Mouse (Mus musculus) limb, embryonic 10.5 days (tissue): Measurements from ENCODE around the gene Zfyve21. TPM values are rescaled to one million over a fixed set of nuclear protein-coding genes. Genes with fewer than 3 reads are reported as not detected.

Experiments
- DNase-seq: peaks from one replicate; pipeline ENCODE4 v3.0.0-alpha.2; 2017; ENCODE audit warnings: low spot score
- H3K27ac ChIP-seq: fragments of 300-500 bp; sonication (generic); 2 replicates; pipeline ENCODE4 v1.5.1; 2016; ENCODE audit warnings: mild to moderate bottlenecking
- H3K27me3 ChIP-seq: fragments of 300-500 bp; sonication (generic); 2 replicates; pipeline ENCODE4 v1.6.1; 2016; ENCODE audit warnings: low read depth, mild to moderate bottlenecking; ENCODE audit not compliant: poor library complexity, severe bottlenecking
- H3K36me3 ChIP-seq: fragments of 300-500 bp; sonication (generic); 2 replicates; pipeline ENCODE4 v1.6.1; 2016; ENCODE audit warnings: mild to moderate bottlenecking, moderate library complexity
- H3K4me1 ChIP-seq: fragments of 300-500 bp; sonication (generic); 2 replicates; pipeline ENCODE4 v1.6.1; 2016
- H3K4me3 ChIP-seq: fragments of 300-500 bp; sonication (generic); 2 replicates; pipeline ENCODE4 v1.5.1; 2016; ENCODE audit warnings: mild to moderate bottlenecking, moderate library complexity
- H3K9me3 ChIP-seq: fragments of 300-500 bp; sonication (generic); replicated peaks from 2 replicates; pipeline ENCODE4 v1.6.1; 2016; ENCODE audit warnings: mild to moderate bottlenecking
- WGBS: fragments of 180-500 bp; shearing (Covaris S2); methylation state at CpG from one replicate; pipeline ENCODE4 v1.1.7; 2016; 5-methylcytosine and 5-hydroxymethylcytosine counted together
- polyA plus RNA-seq: library from polyadenylated mRNA; unstranded; fragments of >200 nt; fragmentation: Nextera tagmentation; extraction: Ambion mirVana; gene quantifications from 2 replicates; pipeline ENCODE4 v1.2.1, GENCODE M21; 2016

Gene Zfyve21
- polyA plus RNA-seq, 1 experiment from 2014 or later: 75.8 TPM

GRCm38 (mm10) chr12:111830375-111830774 lies 16.4 kb downstream of the Zfyve21 start:
- Histone ChIP-seq H3K27ac (no peak overlapping the region), H3K27me3 (no peaks in the 10 kb centered on the region), H3K4me3 (no peak overlapping the region), H3K36me3 (peaks cover 71% of the 10 kb centered on the region), H3K4me1 (no peaks in the 10 kb centered on the region), H3K9me3 (no peaks in the 10 kb centered on the region)
- DNase-seq: no peak
- WGBS: 94% methylated on average over 10 of the region's 10 CpGs

- WGBS: 81% methylated on average over 5 of the region's 5 CpGs
- H3K36me3 ChIP-seq: peaks cover 48% of the 10 kb centered on the region
These were observed 18.7 kb downstream of the Zfyve21 start for GRCm38 (mm10) chr12:111832643-111833042.

GRCm38 (mm10) chr12:111833457-111833856 lies 19.5 kb downstream of the Zfyve21 start:
- Histone ChIP-seq H3K9me3 (no peaks in the 10 kb centered on the region), H3K27ac (no peak overlapping the region), H3K4me1 (no peaks in the 10 kb centered on the region; the same call in 1 of the 2 replicates), H3K4me3 (no peak overlapping the region), H3K27me3 (no peaks in the 10 kb centered on the region), H3K36me3 (peaks cover 40% of the 10 kb centered on the region)
- 95% methylated on average over 10 of the region's 10 CpGs for WGBS
- no peak for DNase-seq

More at GRCm38 (mm10) chr12:111832643-111833042, 18.7 kb downstream of the Zfyve21 start:
- no peaks in the 10 kb centered on the region for H3K27me3 ChIP-seq
- no peak for DNase-seq
- no peaks in the 10 kb centered on the region for H3K4me1 ChIP-seq
- no peak overlapping the region for H3K27ac ChIP-seq
- no peak overlapping the region for H3K4me3 ChIP-seq
- H3K9me3 ChIP-seq: no peaks in the 10 kb centered on the region

GRCm38 (mm10) chr12:111842565-111843433 lies 28.8 kb downstream of the Zfyve21 start:
- Histone ChIP-seq H3K36me3 (no peaks in the 10 kb centered on the region), H3K27ac (no peak overlapping the region), H3K4me3 (no peak overlapping the region), H3K9me3 (no peaks in the 10 kb centered on the region), H3K4me1 (peaks cover 11% of the 10 kb centered on the region), H3K27me3 (no peaks in the 10 kb centered on the region)
- DNase-seq: no peak
- 78% methylated on average over 15 of the region's 15 CpGs for WGBS

- no peak overlapping the region for H3K4me3 ChIP-seq
- DNase-seq: no peak
- H3K4me1 ChIP-seq: peaks cover 11% of the 10 kb centered on the region
- WGBS: 76% methylated on average over 2 of the region's 2 CpGs
- no peaks in the 10 kb centered on the region for H3K9me3 ChIP-seq
- no peak overlapping the region for H3K27ac ChIP-seq
- H3K27me3 ChIP-seq: no peaks in the 10 kb centered on the region
- H3K36me3 ChIP-seq: no peaks in the 10 kb centered on the region
These were observed 29.5 kb downstream of the Zfyve21 start for GRCm38 (mm10) chr12:111843470-111843869.

GRCm38 (mm10) chr12:111845953-111846352 lies 32.0 kb downstream of the Zfyve21 start:
- no peak for DNase-seq
- H3K9me3 ChIP-seq: no peaks in the 10 kb centered on the region
- 86% methylated on average over 4 of the region's 4 CpGs for WGBS
- H3K4me1 ChIP-seq: peaks cover 11% of the 10 kb centered on the region
- no peaks in the 10 kb centered on the region for H3K36me3 ChIP-seq
- no peak overlapping the region for H3K27ac ChIP-seq
- H3K27me3 ChIP-seq: no peaks in the 10 kb centered on the region
- H3K4me3 ChIP-seq: no peak overlapping the region

GRCm38 (mm10) chr12:111846815-111847214 lies 32.8 kb downstream of the Zfyve21 start:
- DNase-seq: no peak
- WGBS: 89% methylated on average over 10 of the region's 10 CpGs
- H3K4me3 ChIP-seq: no peak overlapping the region

GRCm38 (mm10) chr12:111848300-111848798 lies 34.4 kb downstream of the Zfyve21 start:
- Histone ChIP-seq H3K4me1 (peaks cover 6% of the 10 kb centered on the region), H3K4me3 (no peak overlapping the region), H3K27me3 (no peaks in the 10 kb centered on the region), H3K27ac (no peak overlapping the region), H3K9me3 (no peaks in the 10 kb centered on the region), H3K36me3 (no peaks in the 10 kb centered on the region)
- WGBS: 71% methylated on average over 9 of the region's 9 CpGs
- DNase-seq: no peak

More at GRCm38 (mm10) chr12:111846815-111847214, 32.8 kb downstream of the Zfyve21 start:
- no peaks in the 10 kb centered on the region for H3K27me3 ChIP-seq
- peaks cover 11% of the 10 kb centered on the region for H3K4me1 ChIP-seq
- no peaks in the 10 kb centered on the region for H3K9me3 ChIP-seq
- H3K36me3 ChIP-seq: no peaks in the 10 kb centered on the region
- no peak overlapping the region for H3K27ac ChIP-seq

- 59% methylated on average over 2 of the region's 2 CpGs for WGBS
- no peaks in the 10 kb centered on the region for H3K27me3 ChIP-seq
- H3K4me3 ChIP-seq: no peak overlapping the region
- no peak for DNase-seq
- no peaks in the 10 kb centered on the region for H3K9me3 ChIP-seq
- H3K27ac ChIP-seq: no peak overlapping the region
- H3K36me3 ChIP-seq: no peaks in the 10 kb centered on the region
- H3K4me1 ChIP-seq: peaks cover 3% of the 10 kb centered on the region; the same call in 1 of the 2 replicates
These were observed 37.3 kb downstream of the Zfyve21 start for GRCm38 (mm10) chr12:111851235-111851634.

- H3K4me3 ChIP-seq: no peak overlapping the region
- no peaks in the 10 kb centered on the region for H3K36me3 ChIP-seq
- H3K27me3 ChIP-seq: no peaks in the 10 kb centered on the region
- H3K4me1 ChIP-seq: peaks cover 3% of the 10 kb centered on the region; the same call in 1 of the 2 replicates
- no peak for DNase-seq
- H3K27ac ChIP-seq: no peak overlapping the region
- WGBS: 89% methylated on average over 5 of the region's 5 CpGs
- no peaks in the 10 kb centered on the region for H3K9me3 ChIP-seq
These were observed 37.8 kb downstream of the Zfyve21 start for GRCm38 (mm10) chr12:111851745-111852144.

- no peak overlapping the region for H3K4me3 ChIP-seq
- H3K9me3 ChIP-seq: no peaks in the 10 kb centered on the region
- no peaks in the 10 kb centered on the region for H3K27me3 ChIP-seq
- no peaks in the 10 kb centered on the region for H3K36me3 ChIP-seq
- no peak for DNase-seq
- 65% methylated on average over 10 of the region's 10 CpGs for WGBS
- no peak overlapping the region for H3K27ac ChIP-seq
- peaks cover 3% of the 10 kb centered on the region; the same call in 1 of the 2 replicates for H3K4me1 ChIP-seq
These were observed 39.1 kb downstream of the Zfyve21 start for GRCm38 (mm10) chr12:111853011-111853436.

- no peak overlapping the region for H3K27ac ChIP-seq
- no peaks in the 10 kb centered on the region for H3K27me3 ChIP-seq
- no peaks in the 10 kb centered on the region for H3K36me3 ChIP-seq
- H3K4me1 ChIP-seq: peaks cover 3% of the 10 kb centered on the region; the same call in 1 of the 2 replicates
- no peak overlapping the region for H3K4me3 ChIP-seq
- H3K9me3 ChIP-seq: no peaks in the 10 kb centered on the region
- no peak for DNase-seq
- WGBS: 75% methylated on average over 4 of the region's 4 CpGs
These were observed 39.6 kb downstream of the Zfyve21 start for GRCm38 (mm10) chr12:111853546-111853945.

GRCm38 (mm10) chr12:111855448-111855847 lies 41.5 kb downstream of the Zfyve21 start:
- Histone ChIP-seq H3K27me3 (no peaks in the 10 kb centered on the region), H3K4me3 (no peak overlapping the region), H3K27ac (no peak overlapping the region), H3K36me3 (no peaks in the 10 kb centered on the region), H3K4me1 (0 out of 2 replicates have a peak, but pooled peaks cover 3% of the 10 kb centered on the region), H3K9me3 (no peaks in the 10 kb centered on the region)
- no peak for DNase-seq
- WGBS: 95% methylated on average over 2 of the region's 2 CpGs
